Mouse (Mus musculus) liver, adult 2 months (tissue): ENCODE measurements around the gene Wdr35.

Experiments used
- CTCF ChIP-seq: fragments of 200-500 bp; IDR thresholded peaks from 2 replicates; pipeline ENCODE4 v1.5.1; 2011; ENCODE audit warnings: low read depth, low read length, control low read depth
- POLR2A ChIP-seq: fragments of 200-500 bp; IDR thresholded peaks from 2 replicates; pipeline ENCODE4 v1.6.1; 2011; ENCODE audit warnings: low read length, control low read depth; ENCODE audit not compliant: insufficient read depth; ENCODE audit errors: extremely low read depth

- TF ChIP-seq CTCF (no peak), POLR2A (no peak)
These were observed 19.5 kb downstream of the Wdr35 start for GRCm38 (mm10) chr12:8993231-8993630.
